Mouse (Mus musculus) midbrain, embryonic 10.5 days (tissue): ENCODE measurements around the gene BC055324. TPM values are rescaled to one million over a fixed set of nuclear protein-coding genes. Genes with fewer than 3 reads are reported as not detected.
"Not testable (repeated sequence)": the region's sequence is repeated elsewhere in the genome, so short reads cannot be mapped to it uniquely, and the experiment has no call there.

Experiments
- DNase-seq: peaks from one replicate; pipeline ENCODE4 v3.0.0-alpha.2; 2017; ENCODE audit warnings: low spot score
- H3K27ac ChIP-seq: fragments of 300-500 bp; sonication (generic); replicated peaks from 2 replicates; pipeline ENCODE4 v1.5.1; 2016; ENCODE audit warnings: mild to moderate bottlenecking
- H3K27me3 ChIP-seq: fragments of 300-500 bp; sonication (generic); 2 replicates; pipeline ENCODE4 v1.6.1; 2016; ENCODE audit warnings: low read depth, mild to moderate bottlenecking; ENCODE audit not compliant: poor library complexity, severe bottlenecking
- H3K36me3 ChIP-seq: fragments of 300-500 bp; sonication (generic); 2 replicates; pipeline ENCODE4 v1.6.1; 2016; ENCODE audit warnings: mild to moderate bottlenecking, moderate library complexity
- H3K4me1 ChIP-seq: fragments of 300-500 bp; sonication (generic); 2 replicates; pipeline ENCODE4 v1.6.1; 2016
- H3K4me3 ChIP-seq: fragments of 300-500 bp; sonication (generic); 2 replicates; pipeline ENCODE4 v1.5.1; 2016; ENCODE audit warnings: mild to moderate bottlenecking, moderate library complexity
- H3K9me3 ChIP-seq: fragments of 300-500 bp; sonication (generic); replicated peaks from 2 replicates; pipeline ENCODE4 v1.6.1; 2016; ENCODE audit warnings: mild to moderate bottlenecking
- WGBS: fragments of 180-500 bp; shearing (Covaris S2); methylation state at CpG from one replicate; pipeline ENCODE4 v1.1.7; 2016; 5-methylcytosine and 5-hydroxymethylcytosine counted together
- polyA plus RNA-seq: library from polyadenylated mRNA; unstranded; fragments of >200 nt; fragmentation: Nextera tagmentation; extraction: Ambion mirVana; gene quantifications from 2 replicates; pipeline ENCODE4 v1.2.1, GENCODE M21; 2016

The BC055324 gene
- polyA plus RNA-seq, result 38.1 and 44.1 TPM in 2 replicates

- H3K27ac ChIP-seq, result peak within 1 kb of the TSS; percentile 91
- H3K4me1 ChIP-seq, result peaks cover 15% of the 10 kb centered on the region
- H3K4me3 ChIP-seq, result peak within 1 kb of the TSS; percentile 80
- no peaks in the 10 kb centered on the region for H3K9me3 ChIP-seq
- H3K27me3 ChIP-seq, result no peaks in the 10 kb centered on the region
- H3K36me3 ChIP-seq, result peaks cover 8% of the 10 kb centered on the region; the same call in 1 of the 2 replicates
- peak; percentile 91 for DNase-seq
- WGBS, result 5% methylated on average over 43 of the region's 43 CpGs
These were observed at the start of gene BC055324, which contains the start of gene Mettl18 for GRCm38 (mm10) chr1:163994721-163995608. BC055324 (minus strand) TSS chr1:163994796. Mettl18 (plus strand) TSS chr1:163994889.

DNA sequence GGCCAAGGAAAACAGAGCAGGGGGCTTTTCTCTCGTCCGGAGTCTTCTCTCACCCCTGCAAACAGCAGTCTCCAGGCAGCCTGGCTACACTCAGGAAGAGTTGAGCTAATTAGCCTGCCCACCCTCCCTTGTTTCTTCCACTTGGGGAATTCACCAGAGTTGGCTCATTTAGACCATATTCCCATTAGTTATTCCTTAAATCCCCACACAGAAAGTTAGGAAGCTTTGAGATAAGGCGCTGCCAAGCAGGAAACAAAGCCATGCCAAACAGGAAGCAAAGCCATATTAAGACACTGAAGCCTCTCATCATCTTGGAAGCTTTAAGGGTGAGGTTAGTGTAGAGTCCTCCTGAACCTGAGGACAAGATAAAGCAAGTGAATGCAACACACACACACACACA lies 49.0 kb upstream of the BC055324 start:
- H3K4me1 ChIP-seq, result peaks cover under 1% of the 10 kb centered on the region; the same call in 1 of the 2 replicates
- H3K4me3 ChIP-seq, result no peak overlapping the region
- whole genome bisulfite sequencing, result 74% methylated on average over 3 of the region's 3 CpGs
- no peaks in the 10 kb centered on the region for H3K9me3 ChIP-seq
- no peak for DNase-seq
- H3K27me3 ChIP-seq, result no peaks in the 10 kb centered on the region
- H3K27ac ChIP-seq, result no peak overlapping the region
- H3K36me3 ChIP-seq, result no peaks in the 10 kb centered on the region

- Histone ChIP-seq H3K4me1 (no peaks in the 10 kb centered on the region), H3K36me3 (no peaks in the 10 kb centered on the region), H3K27me3 (no peaks in the 10 kb centered on the region), H3K4me3 (no peak overlapping the region), H3K9me3 (no peaks in the 10 kb centered on the region), H3K27ac (no peak overlapping the region)
- 86% methylated on average over 10 of the region's 10 CpGs for WGBS
- no peak for DNase-seq
These were observed 46.0 kb upstream of the BC055324 start for GRCm38 (mm10) chr1:164040385-164041135.

DNA sequence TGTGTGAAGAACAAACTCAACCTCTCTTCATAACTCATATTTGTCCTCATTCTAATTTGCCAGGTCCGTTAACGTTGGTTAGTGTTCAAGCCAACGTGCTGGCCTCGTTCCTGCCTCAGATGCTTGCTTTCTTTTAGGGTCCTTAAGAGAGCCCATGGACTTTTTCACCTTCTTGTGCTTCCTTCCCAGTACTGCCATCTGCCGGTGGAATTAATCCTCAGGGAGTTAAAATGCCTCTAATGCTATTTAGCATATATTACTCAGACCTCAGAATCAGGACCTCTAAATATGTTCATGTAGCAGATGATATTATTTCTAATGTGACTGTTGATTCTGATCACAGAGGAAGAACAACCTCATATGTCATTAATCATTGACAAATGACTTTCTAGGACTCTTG lies 32.8 kb upstream of the BC055324 start:
- no peaks in the 10 kb centered on the region for H3K27me3 ChIP-seq
- no peaks in the 10 kb centered on the region for H3K4me1 ChIP-seq
- no peak overlapping the region for H3K4me3 ChIP-seq
- H3K36me3 ChIP-seq, result no peaks in the 10 kb centered on the region
- WGBS, result 60% methylated on average over 5 of the region's 5 CpGs
- no peak overlapping the region for H3K27ac ChIP-seq
- DNase-seq, result no peak
- no peaks in the 10 kb centered on the region for H3K9me3 ChIP-seq

DNA sequence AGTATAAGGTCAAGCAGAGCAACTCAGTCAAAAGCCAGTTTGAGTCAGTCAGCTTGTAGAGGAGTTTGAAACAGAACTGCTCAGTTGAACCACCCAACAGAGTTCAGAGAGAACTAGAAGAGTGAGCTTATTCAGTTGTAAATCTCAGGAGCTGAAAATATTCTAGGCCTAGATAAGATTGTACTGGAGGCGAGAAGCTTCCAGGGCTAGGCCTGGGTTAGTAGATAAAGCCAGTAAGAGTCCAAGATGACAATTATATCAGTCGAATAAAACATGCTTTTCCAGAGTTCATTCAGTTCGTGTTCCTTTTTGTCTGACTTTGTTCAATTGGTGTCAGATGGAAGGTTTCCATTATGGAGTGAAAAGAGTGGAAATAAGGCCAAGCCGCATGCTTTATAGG lies 31.1 kb upstream of the BC055324 start:
- Histone ChIP-seq H3K27ac (no peak overlapping the region), H3K36me3 (no peaks in the 10 kb centered on the region), H3K4me1 (no peaks in the 10 kb centered on the region), H3K9me3 (no peaks in the 10 kb centered on the region), H3K4me3 (no peak overlapping the region), H3K27me3 (no peaks in the 10 kb centered on the region)
- 83% methylated on average over 4 of the region's 4 CpGs for WGBS
- DNase-seq, result no peak

GRCm38 (mm10) chr1:164022106-164022505 lies 27.5 kb upstream of the BC055324 start:
- not testable (repeated sequence) for H3K4me3 ChIP-seq, DNase-seq, H3K9me3 ChIP-seq, H3K36me3 ChIP-seq, H3K4me1 ChIP-seq, H3K27me3 ChIP-seq, H3K27ac ChIP-seq
- WGBS, result 83% methylated on average over 5 of the region's 5 CpGs

DNA sequence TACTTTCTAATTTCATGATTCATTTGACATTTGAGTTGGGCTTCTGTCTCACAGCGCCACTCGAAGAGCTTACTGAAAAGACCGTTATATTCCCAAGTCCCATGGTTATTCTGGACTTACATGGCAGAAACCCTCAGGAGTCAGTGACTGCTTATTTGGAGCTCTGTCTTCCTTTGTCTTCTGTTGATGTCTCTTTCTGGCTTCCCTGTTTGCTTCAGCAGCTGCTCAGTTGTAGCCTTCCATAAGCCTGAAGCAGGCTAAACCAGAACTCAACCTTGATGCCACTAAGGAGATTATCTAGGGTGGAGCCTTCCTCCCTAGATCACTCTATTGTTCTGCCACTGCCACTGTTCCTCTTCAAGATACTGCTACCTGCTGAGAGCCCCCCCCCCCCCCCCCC lies 26.1 kb upstream of the BC055324 start:
- not testable (repeated sequence) for H3K27me3 ChIP-seq, H3K9me3 ChIP-seq, DNase-seq, H3K36me3 ChIP-seq, H3K4me3 ChIP-seq, H3K27ac ChIP-seq, H3K4me1 ChIP-seq
- WGBS, result 91% methylated on average over 3 of the region's 3 CpGs

DNA sequence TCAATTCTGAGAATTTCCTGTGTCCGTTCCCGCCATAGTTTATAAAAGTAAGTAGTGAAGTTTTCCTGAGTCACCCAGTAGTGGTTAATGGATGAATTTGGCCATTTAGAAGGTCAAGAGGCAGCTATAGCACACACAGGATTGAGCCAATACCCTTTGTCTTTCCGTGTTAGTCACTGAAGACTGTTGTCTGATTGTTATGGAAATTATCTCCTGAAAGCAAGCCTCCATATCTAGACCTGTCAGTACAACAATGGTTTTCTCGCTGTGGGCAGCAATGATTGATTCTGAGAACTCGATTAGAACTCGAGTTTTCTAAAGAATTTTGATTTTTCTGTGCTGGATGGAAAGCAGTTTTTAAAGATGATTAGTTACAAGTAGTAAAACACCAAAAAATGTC lies 25.2 kb upstream of the BC055324 start:
- no peaks in the 10 kb centered on the region for H3K36me3 ChIP-seq
- no peak overlapping the region for H3K4me3 ChIP-seq
- H3K9me3 ChIP-seq, result no peaks in the 10 kb centered on the region
- H3K4me1 ChIP-seq, result peaks cover 7% of the 10 kb centered on the region; the same call in 1 of the 2 replicates
- 60% methylated on average over 6 of the region's 6 CpGs for WGBS
- DNase-seq, result no peak
- no peak overlapping the region for H3K27ac ChIP-seq
- H3K27me3 ChIP-seq, result no peaks in the 10 kb centered on the region

GRCm38 (mm10) chr1:164018221-164018896 lies 23.8 kb upstream of the BC055324 start:
- Histone ChIP-seq H3K4me1 (peaks cover 7% of the 10 kb centered on the region; the same call in 1 of the 2 replicates), H3K27me3 (no peaks in the 10 kb centered on the region), H3K4me3 (no peak overlapping the region), H3K9me3 (no peaks in the 10 kb centered on the region), H3K27ac (no peak overlapping the region), H3K36me3 (no peaks in the 10 kb centered on the region)
- no peak for DNase-seq
- 91% methylated on average over 16 of the region's 16 CpGs for WGBS

DNA sequence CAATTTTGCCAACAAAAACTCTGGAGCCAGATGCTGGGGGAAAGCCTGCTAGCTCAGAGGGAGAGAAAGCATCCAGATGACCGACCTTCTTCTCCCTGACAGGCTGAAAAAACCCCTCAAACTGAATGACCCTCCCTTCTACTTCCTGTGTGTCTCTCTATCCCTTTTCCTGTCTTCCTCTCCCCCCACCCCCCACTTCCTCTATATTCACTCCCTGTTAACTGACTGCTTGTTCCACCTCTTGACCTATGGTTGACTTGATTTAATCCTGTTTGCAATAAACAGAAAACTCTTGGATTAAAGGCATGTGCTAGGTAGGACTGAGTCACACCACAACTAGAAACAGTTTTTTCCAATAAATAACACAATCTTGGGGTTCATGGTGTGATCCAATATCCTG lies 20.0 kb upstream of the BC055324 start:
- H3K9me3 ChIP-seq, result no peaks in the 10 kb centered on the region
- 88% methylated on average over 1 of the region's 1 CpGs for WGBS
- H3K4me1 ChIP-seq, result peaks cover under 1% of the 10 kb centered on the region; the same call in 1 of the 2 replicates
- no peaks in the 10 kb centered on the region for H3K36me3 ChIP-seq
- no peak overlapping the region for H3K27ac ChIP-seq
- H3K4me3 ChIP-seq, result no peak overlapping the region
- DNase-seq, result no peak
- H3K27me3 ChIP-seq, result no peaks in the 10 kb centered on the region

DNA sequence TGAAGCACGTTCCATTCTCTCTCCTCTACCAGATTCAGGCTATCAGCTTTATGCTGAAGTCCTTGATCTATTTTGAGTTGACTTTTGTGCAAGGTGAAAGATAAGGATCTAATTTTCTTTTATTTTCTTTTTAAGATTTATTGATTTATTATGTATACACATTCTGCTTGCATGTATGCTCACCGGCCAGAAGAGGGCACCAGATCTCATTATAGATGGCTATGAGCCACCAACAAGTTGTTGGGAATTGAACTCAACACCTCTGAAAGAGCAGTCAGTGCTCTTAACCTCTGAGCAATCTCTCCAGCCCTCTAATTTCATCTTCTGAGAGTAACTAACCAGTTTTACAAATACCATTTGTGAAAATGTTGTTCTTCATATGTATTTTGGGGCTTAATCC lies 14.6 kb upstream of the BC055324 start:
- H3K27me3 ChIP-seq, result no peaks in the 10 kb centered on the region
- H3K4me3 ChIP-seq, result no peak overlapping the region
- no peaks in the 10 kb centered on the region for H3K36me3 ChIP-seq
- WGBS, result 46% methylated on average over 2 of the region's 2 CpGs
- no peak for DNase-seq
- H3K27ac ChIP-seq, result no peak overlapping the region
- H3K9me3 ChIP-seq, result no peaks in the 10 kb centered on the region
- no peaks in the 10 kb centered on the region for H3K4me1 ChIP-seq

DNA sequence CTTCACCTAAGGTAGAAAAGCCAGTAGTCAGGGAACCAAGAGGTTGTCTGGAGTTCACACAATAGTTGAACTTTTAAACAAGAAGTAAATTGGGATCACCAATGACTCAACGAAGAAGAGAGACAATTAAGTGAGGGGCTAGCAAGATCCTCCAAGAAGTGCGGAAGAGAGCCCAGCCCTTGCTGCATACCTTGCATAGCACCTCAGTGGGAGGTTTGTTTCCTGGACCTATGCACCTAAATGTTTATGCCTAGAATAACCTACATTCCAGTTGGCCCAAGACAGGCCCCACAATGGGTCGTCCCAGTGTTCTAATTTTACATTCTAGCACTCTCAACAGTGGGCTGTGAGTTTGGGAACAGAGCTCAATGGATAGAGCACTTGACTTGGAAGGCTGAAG lies 9.7 kb upstream of the BC055324 start:
- Histone ChIP-seq H3K27ac (no peak overlapping the region), H3K36me3 (no peaks in the 10 kb centered on the region), H3K9me3 (no peaks in the 10 kb centered on the region), H3K4me3 (no peak overlapping the region), H3K27me3 (no peaks in the 10 kb centered on the region), H3K4me1 (no peaks in the 10 kb centered on the region)
- DNase-seq, result no peak
- WGBS, result 80% methylated on average over 3 of the region's 3 CpGs
